Mouse (Mus musculus) forebrain, embryonic 12.5 days (tissue): ENCODE measurements around the gene Nol7. TPM values are rescaled to one million over a fixed set of nuclear protein-coding genes. Genes with fewer than 3 reads are reported as not detected.

ENCODE experiments used
- ATAC-seq: fragments of 200-750 bp; cut with Nextera tagmentation; 2 replicates; pipeline ENCODE4 v1.8.0; 2017; ENCODE audit warnings: moderate TSS enrichment; ENCODE audit not compliant: low FRiP score
- H3K27ac ChIP-seq: fragments of 300-500 bp; sonication (generic); 2 replicates; pipeline ENCODE4 v1.5.1; 2016; ENCODE audit warnings: mild to moderate bottlenecking
- H3K27me3 ChIP-seq: fragments of 300-500 bp; sonication (generic); 2 replicates; pipeline ENCODE4 v1.6.1; 2016; ENCODE audit warnings: mild to moderate bottlenecking
- H3K36me3 ChIP-seq: fragments of 300-500 bp; sonication (generic); replicated peaks from 2 replicates; pipeline ENCODE4 v1.6.1; 2016; ENCODE audit warnings: mild to moderate bottlenecking
- H3K4me1 ChIP-seq: fragments of 300-500 bp; sonication (generic); 2 replicates; pipeline ENCODE4 v1.6.1; 2016
- H3K4me2 ChIP-seq: fragments of 300-500 bp; sonication (generic); 2 replicates; pipeline ENCODE4 v1.6.1; 2016; ENCODE audit warnings: mild to moderate bottlenecking, moderate library complexity
- H3K4me3 ChIP-seq: fragments of 300-500 bp; sonication (generic); replicated peaks from 2 replicates; pipeline ENCODE4 v1.5.1; 2016; ENCODE audit warnings: mild to moderate bottlenecking
- H3K9ac ChIP-seq: fragments of 300-500 bp; sonication (generic); 2 replicates; pipeline ENCODE4 v1.6.1; 2016; ENCODE audit warnings: mild to moderate bottlenecking
- H3K9me3 ChIP-seq: fragments of 300-500 bp; sonication (generic); 2 replicates; pipeline ENCODE4 v1.6.1; 2016
- WGBS: fragments of 180-500 bp; shearing (Covaris S2); methylation state at CpG from one replicate; pipeline ENCODE4 v1.1.7; 2016; 5-methylcytosine and 5-hydroxymethylcytosine counted together
- polyA plus RNA-seq: library from polyadenylated mRNA; unstranded; fragments of >200 nt; fragmentation: Nextera tagmentation; extraction: Ambion mirVana; gene quantifications from 2 replicates; pipeline ENCODE4 v1.2.1, GENCODE M21; 2016

Gene Nol7
- polyA plus RNA-seq: 238 and 243 TPM in 2 replicates

- Histone ChIP-seq H3K27me3 (no peaks in the 10 kb centered on the region), H3K4me1 (peaks cover 11% of the 10 kb centered on the region), H3K9ac (peak within 1 kb of the TSS; percentile 86), H3K27ac (peak within 1 kb of the TSS; percentile 97), H3K36me3 (peaks cover 52% of the 10 kb centered on the region), H3K9me3 (no peaks in the 10 kb centered on the region), H3K4me2 (peak within 1 kb of the TSS; percentile 78), H3K4me3 (peak within 1 kb of the TSS; percentile 90)
- WGBS: 1% methylated on average over 69 of the region's 72 CpGs
- peak; percentile 93 for ATAC-seq
Observed at GRCm38 (mm10) chr13:43398297-43399080, at the start of gene Nol7. Gene Nol7 (plus strand): TSS chr13:43398390.

GRCm38 (mm10) chr13:43349376-43349775, 48.8 kb upstream of the Nol7 start:
- no peaks in the 10 kb centered on the region for H3K4me1 ChIP-seq
- no peak overlapping the region for H3K9ac ChIP-seq
- no peaks in the 10 kb centered on the region for H3K9me3 ChIP-seq
- H3K4me2 ChIP-seq: no peak overlapping the region
- 82% methylated on average over 8 of the region's 8 CpGs for WGBS
- H3K27me3 ChIP-seq: no peaks in the 10 kb centered on the region
- H3K4me3 ChIP-seq: no peak overlapping the region
- ATAC-seq: no peak
- no peaks in the 10 kb centered on the region for H3K36me3 ChIP-seq
- H3K27ac ChIP-seq: no peak overlapping the region

- Histone ChIP-seq H3K27me3 (no peaks in the 10 kb centered on the region), H3K9me3 (no peaks in the 10 kb centered on the region), H3K9ac (no peak overlapping the region), H3K36me3 (no peaks in the 10 kb centered on the region), H3K27ac (no peak overlapping the region), H3K4me1 (no peaks in the 10 kb centered on the region), H3K4me2 (no peak overlapping the region), H3K4me3 (no peak overlapping the region)
- 82% methylated on average over 8 of the region's 9 CpGs for WGBS
- ATAC-seq: no peak
Observed at GRCm38 (mm10) chr13:43350489-43351169, 47.6 kb upstream of the Nol7 start.

- 75% methylated on average over 4 of the region's 4 CpGs for WGBS
Observed at GRCm38 (mm10) chr13:43353356-43353755, 44.8 kb upstream of the Nol7 start.

GRCm38 (mm10) chr13:43354362-43354761, 43.8 kb upstream of the Nol7 start:
- Histone ChIP-seq H3K27ac (no peak overlapping the region), H3K9me3 (no peaks in the 10 kb centered on the region), H3K36me3 (no peaks in the 10 kb centered on the region), H3K4me1 (peaks cover 4% of the 10 kb centered on the region), H3K4me2 (no peak overlapping the region), H3K27me3 (no peaks in the 10 kb centered on the region), H3K4me3 (no peak overlapping the region), H3K9ac (no peak overlapping the region)
- WGBS: 83% methylated on average over 12 of the region's 12 CpGs
- no peak for ATAC-seq

More at GRCm38 (mm10) chr13:43353356-43353755, 44.8 kb upstream of the Nol7 start:
- no peaks in the 10 kb centered on the region for H3K27me3 ChIP-seq
- H3K4me1 ChIP-seq: no peaks in the 10 kb centered on the region
- H3K36me3 ChIP-seq: no peaks in the 10 kb centered on the region
- ATAC-seq: no peak
- no peak overlapping the region for H3K4me2 ChIP-seq
- no peaks in the 10 kb centered on the region for H3K9me3 ChIP-seq
- no peak overlapping the region for H3K4me3 ChIP-seq
- no peak overlapping the region for H3K9ac ChIP-seq
- H3K27ac ChIP-seq: no peak overlapping the region

GRCm38 (mm10) chr13:43356346-43357125, 41.7 kb upstream of the Nol7 start:
- no peaks in the 10 kb centered on the region for H3K9me3 ChIP-seq

GRCm38 (mm10) chr13:43360534-43360933, 37.7 kb upstream of the Nol7 start:
- Histone ChIP-seq H3K36me3 (no peaks in the 10 kb centered on the region), H3K4me3 (no peak overlapping the region), H3K9ac (no peak overlapping the region), H3K4me2 (no peak overlapping the region), H3K9me3 (no peaks in the 10 kb centered on the region), H3K27me3 (no peaks in the 10 kb centered on the region), H3K4me1 (peaks cover 10% of the 10 kb centered on the region), H3K27ac (no peak overlapping the region)
- no peak for ATAC-seq
- WGBS: 72% methylated on average over 6 of the region's 6 CpGs

More at GRCm38 (mm10) chr13:43356346-43357125, 41.7 kb upstream of the Nol7 start:
- H3K4me1 ChIP-seq: peaks cover 4% of the 10 kb centered on the region
- H3K4me2 ChIP-seq: no peak overlapping the region
- H3K36me3 ChIP-seq: no peaks in the 10 kb centered on the region
- H3K27ac ChIP-seq: no peak overlapping the region
- H3K9ac ChIP-seq: no peak overlapping the region
- H3K27me3 ChIP-seq: no peaks in the 10 kb centered on the region
- no peak overlapping the region for H3K4me3 ChIP-seq
- WGBS: 89% methylated on average over 14 of the region's 14 CpGs
- no peak for ATAC-seq

- H3K27ac ChIP-seq: no peak overlapping the region
- WGBS: 87% methylated on average over 9 of the region's 9 CpGs
Observed at GRCm38 (mm10) chr13:43362353-43362752, 35.8 kb upstream of the Nol7 start.

GRCm38 (mm10) chr13:43364985-43365824, 33.0 kb upstream of the Nol7 start, which contains the start of gene Sirt5:
Gene Sirt5 (plus strand): TSS chr13:43365496.
- no peaks in the 10 kb centered on the region for H3K27me3 ChIP-seq
- peaks cover 12% of the 10 kb centered on the region for H3K4me1 ChIP-seq
- H3K4me3 ChIP-seq: peak within 1 kb of the TSS; percentile 56
- WGBS: 15% methylated on average over 42 of the region's 42 CpGs
- H3K27ac ChIP-seq: peak within 1 kb of the TSS; percentile 70
- no peaks in the 10 kb centered on the region for H3K9me3 ChIP-seq
- ATAC-seq: peak; percentile 97
- no peaks in the 10 kb centered on the region for H3K36me3 ChIP-seq
- peak within 1 kb of the TSS; percentile 73 for H3K9ac ChIP-seq
- peak within 1 kb of the TSS; percentile 81 for H3K4me2 ChIP-seq

More at GRCm38 (mm10) chr13:43362353-43362752, 35.8 kb upstream of the Nol7 start:
- Histone ChIP-seq H3K4me2 (no peak overlapping the region), H3K9me3 (no peaks in the 10 kb centered on the region), H3K27me3 (no peaks in the 10 kb centered on the region), H3K4me3 (no peak overlapping the region), H3K36me3 (no peaks in the 10 kb centered on the region), H3K4me1 (peaks cover 16% of the 10 kb centered on the region), H3K9ac (no peak overlapping the region)
- ATAC-seq: no peak

GRCm38 (mm10) chr13:43365825-43366184, 32.4 kb upstream of the Nol7 start:
- peak overlapping the region; percentile 56 for H3K4me3 ChIP-seq
- peak overlapping the region; percentile 73 for H3K9ac ChIP-seq
- H3K4me2 ChIP-seq: peak overlapping the region; percentile 81
- peak overlapping the region; percentile 70 for H3K27ac ChIP-seq
- H3K27me3 ChIP-seq: no peaks in the 10 kb centered on the region
- 9% methylated on average over 11 of the region's 11 CpGs for WGBS
- H3K36me3 ChIP-seq: peaks cover 2% of the 10 kb centered on the region; the same call in 1 of the 2 replicates
- H3K4me1 ChIP-seq: peaks cover 12% of the 10 kb centered on the region
- peak; percentile 39; the same call in 1 of the 2 replicates for ATAC-seq
- H3K9me3 ChIP-seq: no peaks in the 10 kb centered on the region

- no peak overlapping the region for H3K27ac ChIP-seq
- 95% methylated on average over 6 of the region's 6 CpGs for WGBS
- no peak overlapping the region for H3K4me3 ChIP-seq
- no peak overlapping the region for H3K4me2 ChIP-seq
- H3K36me3 ChIP-seq: peaks cover 33% of the 10 kb centered on the region
- ATAC-seq: no peak
- H3K4me1 ChIP-seq: peaks cover 7% of the 10 kb centered on the region
- H3K27me3 ChIP-seq: no peaks in the 10 kb centered on the region
- peaks cover 3% of the 10 kb centered on the region; the same call in 1 of the 2 replicates for H3K9me3 ChIP-seq
- H3K9ac ChIP-seq: no peak overlapping the region
Observed at GRCm38 (mm10) chr13:43370063-43370462, 28.1 kb upstream of the Nol7 start.
